18 mouse cellular contexts compared by ENCODE assay signal in the genomic region with DNA sequence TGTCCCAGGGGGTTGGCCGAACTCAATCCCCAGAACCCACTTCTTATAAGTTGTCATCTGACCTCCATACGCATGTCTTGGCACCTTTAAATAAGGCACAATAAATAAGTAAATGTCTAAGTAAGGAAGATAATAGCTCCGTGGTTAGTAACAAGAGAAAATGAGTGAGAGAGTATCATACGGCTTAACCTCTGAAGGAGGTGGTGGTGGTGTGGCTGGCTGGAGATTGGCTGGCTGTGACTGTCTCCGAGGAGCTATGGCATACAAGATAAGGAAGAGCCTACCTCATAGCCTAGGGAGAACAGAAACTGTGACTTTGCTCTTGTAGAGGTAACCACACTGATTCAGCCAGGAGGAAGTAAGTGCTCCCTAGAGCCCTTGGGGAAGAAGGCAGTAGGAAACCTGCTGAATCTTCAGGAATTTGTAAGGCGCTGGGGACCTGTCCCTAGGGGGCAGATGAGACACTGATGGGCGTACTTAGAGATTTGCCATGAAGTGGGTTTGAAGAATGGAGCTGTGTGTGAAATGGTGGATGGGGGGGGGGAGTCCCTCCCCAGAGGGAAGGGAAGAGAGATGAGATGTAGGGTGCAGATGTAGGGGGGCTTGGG. TPM values are rescaled to one million over a fixed set of nuclear protein-coding genes. Genes with fewer than 3 reads are reported as not detected.
DNase-seq lines count a peak whose midpoint lies in the region; ATAC-seq and TF ChIP-seq lines count a peak whose summit lies in the region.
"Had no signal": no experiment of that assay in that cellular context is flagged by ENCODE, and none has a peak within 500 bp of the region (broad histone marks: within the 10 kb centered on the region; RNA-seq: fewer than 3 reads in every experiment).

No protein-coding gene starts in this region.

- H3K9me3 ChIP-seq in intestine, postnatal 0 days (ENCODE audit: control insufficient read depth) = no peaks in the 10 kb centered on the region
- H3K9me3 ChIP-seq: embryonic facial prominence, embryonic 12.5 days; heart, embryonic 15.5 days; midbrain, embryonic 13.5 days had no signal

- peak; percentile 89 for DNase-seq in heart, adult 11 months
- no peak for DNase-seq in heart, adult 2 months
- peak; percentile 66 for DNase-seq in R1 (ENCODE audit: low read depth, low spot score)
- DNase-seq in thymus, postnatal 4 days = no peak
- no peak for DNase-seq in thymus, adult 18-20 months
- no peak for DNase-seq in layer of hippocampus, adult 18-20 months (ENCODE audit: low spot score in 2 of 2)
- DNase-seq: cerebellum, adult 11 months; kidney, adult 18-20 months; thymus, postnatal 36 days had no signal

- H3K36me3 ChIP-seq in heart, adult 2 months (ENCODE audit: control insufficient read depth, insufficient read depth, low read length) = no peaks in the 10 kb centered on the region
- peaks cover 34% of the 10 kb centered on the region for H3K36me3 ChIP-seq in intestine, postnatal 0 days (ENCODE audit: control insufficient read depth, insufficient read depth)

- no peak for TF ChIP-seq CTCF in heart, adult 2 months (IDR thresholded peaks at IDR 0.05)
- peak; percentile 27 for TF ChIP-seq CTCF in intestine, postnatal 0 days (IDR thresholded peaks at IDR 0.05; ENCODE audit: low read depth)

- peaks cover 4% of the 10 kb centered on the region for H3K4me1 ChIP-seq in heart, adult 2 months (ENCODE audit: control insufficient read depth, insufficient read depth, low read length)
- no peaks in the 10 kb centered on the region for H3K4me1 ChIP-seq in intestine, postnatal 0 days (replicated peaks; ENCODE audit: control insufficient read depth, insufficient read depth, low read length)

- ATAC-seq in intestine, postnatal 0 days = peak; percentile 23; the same call in 1 of the 2 replicates
- ATAC-seq in megakaryocyte-erythroid progenitor cell, adult 5-6 weeks (replicated peaks; ENCODE audit: low FRiP score, low TSS enrichment, poor library complexity, severe bottlenecking) = peak; percentile 80
- ATAC-seq: activated CD4-positive, CD25-positive, alpha-beta regulatory T cell, adult 4 months; midbrain, embryonic 13.5 days had no signal

- WGBS in heart, adult 2 months = 60% methylated on average over 7 of the region's 7 CpGs
- WGBS in intestine, postnatal 0 days = 57% methylated on average over 7 of the region's 7 CpGs

- TF ChIP-seq POLR2A in heart, adult 2 months (IDR thresholded peaks at IDR 0.05; ENCODE audit: insufficient read depth, low read depth, low read length) = no peak

- H3K27ac ChIP-seq in heart, adult 2 months = no peak overlapping the region
- peak overlapping the region; percentile 30; the same call in 1 of the 2 replicates for H3K27ac ChIP-seq in intestine, postnatal 0 days (ENCODE audit: low read depth, low read length)
- H3K27ac ChIP-seq: embryonic facial prominence, embryonic 12.5 days; heart, embryonic 15.5 days; midbrain, embryonic 13.5 days had no signal

- H3K4me3 ChIP-seq in heart, adult 2 months = no peak overlapping the region
- H3K4me3 ChIP-seq in intestine, postnatal 0 days (ENCODE audit: low read depth, low read length) = no peak overlapping the region
- H3K4me3 ChIP-seq: embryonic facial prominence, embryonic 12.5 days; heart, embryonic 15.5 days; midbrain, embryonic 13.5 days had no signal

- no peak for TF ChIP-seq EP300 in heart, adult 2 months (IDR thresholded peaks at IDR 0.05; ENCODE audit: insufficient read depth, low read depth, low read length)

- peak overlapping the region; percentile 13; the same call in 1 of the 2 replicates for H3K4me2 ChIP-seq in intestine, postnatal 0 days (replicated peaks; ENCODE audit: low read depth)
- H3K4me2 ChIP-seq: embryonic facial prominence, embryonic 12.5 days; heart, embryonic 15.5 days; midbrain, embryonic 13.5 days had no signal

- H3K9ac ChIP-seq in heart, adult 2 months (ENCODE audit: low read depth, low read length) = no peak overlapping the region
- H3K9ac ChIP-seq in intestine, postnatal 0 days (ENCODE audit: low read depth, low read length) = no peak overlapping the region
- H3K9ac ChIP-seq: embryonic facial prominence, embryonic 12.5 days; heart, embryonic 15.5 days; midbrain, embryonic 13.5 days had no signal

- no peaks in the 10 kb centered on the region; the same call in 1 of the 2 replicates for H3K79me2 ChIP-seq in heart, adult 2 months (replicated peaks; ENCODE audit: control insufficient read depth, insufficient read depth, low read length)

- intact Hi-C loops in heart, adult 2 months (cut with DNase I) = no loop called here

- H3K27me3 ChIP-seq in heart, adult 2 months (ENCODE audit: control insufficient read depth, insufficient read depth, low read length) = no peaks in the 10 kb centered on the region
- H3K27me3 ChIP-seq in intestine, postnatal 0 days (replicated peaks; ENCODE audit: control insufficient read depth, insufficient read depth, low read length) = no peaks in the 10 kb centered on the region
- H3K27me3 ChIP-seq: embryonic facial prominence, embryonic 12.5 days; heart, embryonic 15.5 days; midbrain, embryonic 13.5 days had no signal

RNA-seq across cellular contexts. Expression of a gene that starts 5.7 kb away (rescaled TPM):
- 10 to 100 TPM; 13.6 to 15.3 TPM for total RNA-seq in heart, adult 2 months (2021)
- polyA plus RNA-seq in heart, adult 2 months (2012; rRNA removed) = 35.0 and 41.6 TPM in 2 replicates
- 48.0 and 49.6 TPM in 2 replicates for polyA plus RNA-seq in intestine, postnatal 0 days (2015; fragmentation: Nextera tagmentation; extraction: Ambion mirVana)
- 286 and 348 TPM in 2 replicates for total RNA-seq in megakaryocyte-erythroid progenitor cell, adult 5-6 weeks (2014; fragmentation: Nextera tagmentation)
- total RNA-seq in megakaryocyte-erythroid progenitor cell, adult 5-6 weeks (2017) = 59.0 and 109 TPM in 2 replicates
- total RNA-seq in layer of hippocampus, adult 18-20 months (2021) = 10 to 100 TPM; 25.5 to 26.9 TPM

RNA-seq across cellular contexts. Expression of a gene that starts 5.8 kb away (rescaled TPM):
- total RNA-seq in heart, adult 2 months (2021) = 1 to 10 TPM; 5.4 to 5.6 TPM
- 10.1 and 10.5 TPM in 2 replicates for polyA plus RNA-seq in heart, adult 2 months (2012; rRNA removed)
- 14.3 and 14.7 TPM in 2 replicates for polyA plus RNA-seq in intestine, postnatal 0 days (2015; fragmentation: Nextera tagmentation; extraction: Ambion mirVana)
- 36.5 and 51.0 TPM in 2 replicates for total RNA-seq in megakaryocyte-erythroid progenitor cell, adult 5-6 weeks (2014; fragmentation: Nextera tagmentation)
- 9.6 and 14.5 TPM in 2 replicates for total RNA-seq in megakaryocyte-erythroid progenitor cell, adult 5-6 weeks (2017)
- 10 to 100 TPM; 14.3 to 14.8 TPM for total RNA-seq in layer of hippocampus, adult 18-20 months (2021)

RNA-seq across cellular contexts. Expression of a gene that starts 19.9 kb away (rescaled TPM):
- 10 to 100 TPM; 17.0 to 20.3 TPM for total RNA-seq in heart, adult 2 months (2021)
- polyA plus RNA-seq in heart, adult 2 months (2012; rRNA removed) = 23.7 and 30.0 TPM in 2 replicates
- polyA plus RNA-seq in intestine, postnatal 0 days (2015; fragmentation: Nextera tagmentation; extraction: Ambion mirVana) = 5.9 and 7.5 TPM in 2 replicates
- total RNA-seq in megakaryocyte-erythroid progenitor cell, adult 5-6 weeks (2014; fragmentation: Nextera tagmentation) = 291 and 408 TPM in 2 replicates
- 32.8 and 68.9 TPM in 2 replicates for total RNA-seq in megakaryocyte-erythroid progenitor cell, adult 5-6 weeks (2017)
- total RNA-seq in layer of hippocampus, adult 18-20 months (2021) = 100 to 1,000 TPM; 402 to 407 TPM

RNA-seq across cellular contexts. Expression of a gene that starts 25.8 kb away (rescaled TPM):
- total RNA-seq in heart, adult 2 months (2021) = 100 to 1,000 TPM in 1 of 2 experiments, 10 to 100 TPM in 1; 89.2 to 106 TPM
- 57.4 and 95.6 TPM in 2 replicates for polyA plus RNA-seq in heart, adult 2 months (2012; rRNA removed)
- polyA plus RNA-seq in intestine, postnatal 0 days (2015; fragmentation: Nextera tagmentation; extraction: Ambion mirVana) = 4.4 and 4.6 TPM in 2 replicates
- total RNA-seq in megakaryocyte-erythroid progenitor cell, adult 5-6 weeks (2014; fragmentation: Nextera tagmentation) = 1.3 and 3.0 TPM in 2 replicates
- 0.50 and 0.52 TPM in 2 replicates for total RNA-seq in megakaryocyte-erythroid progenitor cell, adult 5-6 weeks (2017)
- total RNA-seq in layer of hippocampus, adult 18-20 months (2021) = 100 to 1,000 TPM; 126 to 137 TPM

RNA-seq across cellular contexts. Expression of a gene that starts 31.9 kb away (rescaled TPM):
- total RNA-seq in heart, adult 2 months (2021) = not detected
- polyA plus RNA-seq in heart, adult 2 months (2012; rRNA removed) = not detected in 2 replicates
- polyA plus RNA-seq in intestine, postnatal 0 days (2015; fragmentation: Nextera tagmentation; extraction: Ambion mirVana) = 0.24 TPM in 1 of 2 replicates, not detected in the other
- not detected in 2 replicates for total RNA-seq in megakaryocyte-erythroid progenitor cell, adult 5-6 weeks (2014; fragmentation: Nextera tagmentation)
- not detected in 2 replicates for total RNA-seq in megakaryocyte-erythroid progenitor cell, adult 5-6 weeks (2017)
- total RNA-seq in layer of hippocampus, adult 18-20 months (2021) = not detected
- total RNA-seq: layer of hippocampus, postnatal 14 days had no signal
- polyA plus RNA-seq: activated CD4-positive, CD25-positive, alpha-beta regulatory T cell, adult 4 months; embryonic facial prominence, embryonic 12.5 days; heart, embryonic 15.5 days; midbrain, embryonic 13.5 days; neural tube, embryonic 14.5 days; small intestine, adult 2 months had no signal

Comparison
In these comparisons a context has a peak if more than half of its experiments do, and no peak if none do; other contexts are left out.
1. DNase-seq: peak in heart, adult 11 months (single experiment) and R1 (single experiment); none in heart, adult 2 months (0 of 2), thymus, postnatal 4 days (single experiment), thymus, adult 18-20 months (0 of 2) and layer of hippocampus, adult 18-20 months (0 of 2).